Mouse (Mus musculus) testis, adult 2 months (tissue): Measurements from ENCODE around the gene Rplp2. TPM values are rescaled to one million over a fixed set of nuclear protein-coding genes. Genes with fewer than 3 reads are reported as not detected.
"Not testable (repeated sequence)": the region's sequence is repeated elsewhere in the genome, so short reads cannot be mapped to it uniquely, and the experiment has no call there.

Source experiments
- H3K27ac ChIP-seq: fragments of 200-500 bp; 2 replicates; pipeline ENCODE4 v1.5.1; 2012; ENCODE audit warnings: low read depth, low read length; ENCODE audit not compliant: control insufficient read depth, insufficient read depth
- H3K27me3 ChIP-seq: fragments of 200-500 bp; 2 replicates; pipeline ENCODE4 v1.6.1; 2012; ENCODE audit warnings: mild to moderate bottlenecking, low read length, moderate library complexity; ENCODE audit not compliant: control insufficient read depth, insufficient read depth
- H3K36me3 ChIP-seq: fragments of 200-500 bp; 2 replicates; pipeline ENCODE4 v1.6.1; 2012; ENCODE audit warnings: mild to moderate bottlenecking, low read length; ENCODE audit not compliant: control insufficient read depth, insufficient read depth
- H3K4me1 ChIP-seq: fragments of 200-500 bp; 2 replicates; pipeline ENCODE4 v1.6.1; 2012; ENCODE audit warnings: low read length; ENCODE audit not compliant: control insufficient read depth, insufficient read depth
- H3K4me3 ChIP-seq: fragments of 200-500 bp; 2 replicates; pipeline ENCODE4 v1.5.1; 2012; ENCODE audit warnings: low read depth, mild to moderate bottlenecking, low read length, moderate library complexity, mixed read lengths; ENCODE audit not compliant: control insufficient read depth
- CTCF ChIP-seq: fragments of 200-500 bp; IDR thresholded peaks from 2 replicates; pipeline ENCODE4 v1.5.1; 2012; ENCODE audit warnings: low read depth, mild to moderate bottlenecking, inconsistent platforms, low read length, moderate library complexity; ENCODE audit not compliant: control insufficient read depth, insufficient read depth, insufficient replicate concordance
- POLR2A ChIP-seq: fragments of 200-500 bp; IDR thresholded peaks from 2 replicates; pipeline ENCODE4 v1.6.1; 2012; ENCODE audit warnings: low read depth, mild to moderate bottlenecking, inconsistent platforms, low read length, moderate library complexity; ENCODE audit not compliant: control insufficient read depth
- polyA plus RNA-seq: library from polyadenylated mRNA; depleted of rRNA; stranded (reverse); fragments of >200 nt; gene quantifications from 2 replicates; pipeline ENCODE4 v1.2.3, GENCODE M21; 2012; rRNA removed

The Rplp2 gene
- 226 and 309 TPM in 2 replicates for polyA plus RNA-seq

DNA sequence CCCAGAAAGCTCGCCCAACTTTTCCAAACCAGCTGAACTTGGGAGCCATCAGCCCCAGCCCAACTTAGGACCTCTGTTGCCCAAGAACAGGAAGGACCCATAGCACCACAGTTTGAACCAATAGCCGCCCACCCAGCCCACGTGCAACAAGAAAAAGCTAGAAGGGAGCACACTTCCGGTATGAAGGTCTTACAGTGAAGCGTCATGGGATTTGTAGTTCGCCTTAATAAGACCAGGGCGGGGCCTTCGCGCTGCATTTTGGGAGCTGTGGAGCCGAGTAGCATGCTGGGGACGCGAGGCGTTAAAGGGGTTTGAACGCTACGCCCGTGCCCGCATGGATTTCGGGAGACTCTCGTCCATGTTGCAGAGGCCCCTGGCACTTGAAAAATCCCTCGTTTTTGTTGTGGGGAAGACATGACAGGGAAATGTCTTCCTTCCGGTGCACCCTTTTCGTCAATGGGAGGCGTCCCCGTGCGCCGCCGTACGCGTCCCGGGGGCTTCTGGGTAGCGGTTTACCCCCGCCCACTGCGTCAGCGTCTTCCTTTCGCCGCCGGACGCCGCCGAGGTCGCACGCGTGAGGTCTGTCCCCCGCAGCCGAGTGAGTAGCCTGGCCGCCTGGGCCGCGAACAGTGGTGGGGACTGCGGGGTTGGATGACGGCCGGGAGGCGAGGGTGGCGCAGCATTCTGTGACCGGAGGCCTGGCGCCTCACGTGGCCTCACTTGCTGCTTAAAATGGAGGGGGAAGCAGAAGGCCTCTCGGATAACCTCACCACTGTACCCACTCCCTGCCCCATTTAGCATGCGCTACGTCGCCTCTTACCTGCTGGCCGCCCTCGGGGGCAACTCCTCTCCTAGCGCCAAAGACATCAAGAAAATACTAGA, at the start of gene Rplp2:
Gene Rplp2, plus strand, starts transcription at position 261 of the 882 bp plus-strand sequence.
- Histone ChIP-seq H3K27ac (peak within 1 kb of the TSS; percentile 92), H3K36me3 (no peaks in the 10 kb centered on the region), H3K4me1 (peaks cover 12% of the 10 kb centered on the region), H3K27me3 (no peaks in the 10 kb centered on the region), H3K4me3 (peak within 1 kb of the TSS; percentile 93)
- TF ChIP-seq POLR2A (peak; percentile 95), CTCF (no peak)

DNA sequence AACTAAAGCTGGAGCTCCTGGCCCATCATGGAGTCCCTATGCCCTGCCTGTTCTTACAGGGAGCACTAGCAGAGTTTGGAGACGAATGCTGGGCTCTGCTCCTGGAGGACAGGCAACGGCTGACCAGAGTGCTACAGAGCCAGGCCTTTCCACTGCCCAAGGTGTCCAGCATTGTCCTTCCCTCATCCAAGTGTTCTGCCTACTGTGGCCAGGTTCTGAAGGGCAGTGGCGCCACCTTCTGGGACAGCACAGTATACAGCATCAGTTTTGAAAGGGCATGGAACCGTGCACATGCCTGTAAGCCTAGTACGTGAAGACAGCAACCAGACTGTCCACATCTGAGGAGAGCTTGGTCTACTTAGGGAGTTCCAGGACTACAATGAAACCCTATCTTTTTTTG, 43.9 kb upstream of the Rplp2 start:
- TF ChIP-seq POLR2A: no peak
- peak; percentile 90; the same call in 1 of the 2 replicates for TF ChIP-seq CTCF
- H3K27me3 ChIP-seq: no peaks in the 10 kb centered on the region
- no peaks in the 10 kb centered on the region for H3K36me3 ChIP-seq
- H3K4me3 ChIP-seq: no peak overlapping the region
- H3K27ac ChIP-seq: no peak overlapping the region
- H3K4me1 ChIP-seq: no peaks in the 10 kb centered on the region

DNA sequence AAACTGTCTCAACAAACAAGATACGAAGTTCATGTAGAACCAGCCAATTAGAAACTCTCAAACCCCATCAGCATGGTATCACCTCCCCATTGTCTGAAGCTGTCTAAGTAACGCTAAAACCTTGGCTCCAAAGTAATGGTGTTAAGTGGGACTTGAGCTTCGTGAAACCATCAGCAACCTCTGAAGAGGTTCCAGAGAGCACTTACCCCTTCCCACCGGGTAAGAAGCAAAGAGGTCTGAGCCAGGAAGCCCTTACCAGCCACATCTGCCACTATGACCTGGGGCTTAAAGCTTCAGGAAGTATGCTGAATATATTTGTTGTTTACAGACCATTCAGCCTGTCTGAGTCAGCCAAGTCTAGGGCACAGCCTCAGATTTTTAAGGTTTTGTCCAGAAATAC, 41.7 kb upstream of the Rplp2 start:
- Histone ChIP-seq H3K4me1 (no peaks in the 10 kb centered on the region), H3K27me3 (no peaks in the 10 kb centered on the region), H3K4me3 (no peak overlapping the region), H3K27ac (no peak overlapping the region), H3K36me3 (0 out of 2 replicates have a peak, but pooled peaks cover 2% of the 10 kb centered on the region)
- TF ChIP-seq POLR2A: no peak
- no peak for TF ChIP-seq CTCF

DNA sequence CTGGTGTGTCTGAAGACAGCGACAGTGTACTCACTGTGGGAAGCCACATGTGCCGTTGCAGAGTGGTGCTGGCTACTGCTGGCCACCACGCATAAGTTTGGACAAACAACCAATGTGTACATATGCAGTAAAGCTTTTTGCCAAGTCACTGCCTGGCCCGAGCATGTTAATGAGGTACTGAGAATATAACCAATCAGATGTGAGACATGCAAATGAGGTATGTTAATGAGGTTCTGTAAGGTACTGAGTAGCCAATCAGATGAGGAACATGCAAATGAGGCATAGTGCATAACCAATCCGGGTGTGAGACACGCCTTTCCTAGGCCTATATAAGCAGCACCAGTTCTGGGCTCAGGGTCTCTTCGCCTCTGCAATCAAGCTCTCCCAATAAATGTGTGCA, 39.5 kb upstream of the Rplp2 start:
- H3K27me3 ChIP-seq, H3K36me3 ChIP-seq, H3K4me1 ChIP-seq: not testable (repeated sequence)

DNA sequence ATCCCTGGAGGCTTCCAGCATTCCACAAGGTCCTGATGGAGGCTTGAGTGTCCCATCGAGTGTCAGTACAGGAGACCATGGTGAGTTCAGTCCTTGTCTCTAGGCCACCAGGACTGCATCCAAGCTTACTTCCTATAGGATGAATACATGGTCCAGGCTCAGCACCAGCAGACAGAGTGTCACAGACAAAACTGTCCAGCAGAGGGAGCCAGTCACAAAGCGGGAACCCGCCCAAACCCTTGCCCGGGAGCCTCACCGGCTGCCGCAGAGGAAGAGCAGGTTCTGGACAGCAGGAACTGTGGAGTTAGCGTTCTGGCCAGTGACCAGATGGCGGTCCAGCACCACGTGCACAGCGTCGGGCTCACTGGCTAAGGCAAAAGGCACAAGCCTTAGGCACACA, 38.3 kb upstream of the Rplp2 start:
- Histone ChIP-seq H3K27ac (no peak overlapping the region), H3K27me3 (no peaks in the 10 kb centered on the region), H3K4me3 (no peak overlapping the region), H3K4me1 (peaks cover 6% of the 10 kb centered on the region), H3K36me3 (0 out of 2 replicates have a peak, but pooled peaks cover 2% of the 10 kb centered on the region)
- TF ChIP-seq CTCF (peak; percentile 68; the same call in 1 of the 2 replicates), POLR2A (no peak)

More for the DNA sequence above, 39.5 kb upstream of the Rplp2 start:
- H3K4me3 ChIP-seq, H3K27ac ChIP-seq: not testable (repeated sequence)

DNA sequence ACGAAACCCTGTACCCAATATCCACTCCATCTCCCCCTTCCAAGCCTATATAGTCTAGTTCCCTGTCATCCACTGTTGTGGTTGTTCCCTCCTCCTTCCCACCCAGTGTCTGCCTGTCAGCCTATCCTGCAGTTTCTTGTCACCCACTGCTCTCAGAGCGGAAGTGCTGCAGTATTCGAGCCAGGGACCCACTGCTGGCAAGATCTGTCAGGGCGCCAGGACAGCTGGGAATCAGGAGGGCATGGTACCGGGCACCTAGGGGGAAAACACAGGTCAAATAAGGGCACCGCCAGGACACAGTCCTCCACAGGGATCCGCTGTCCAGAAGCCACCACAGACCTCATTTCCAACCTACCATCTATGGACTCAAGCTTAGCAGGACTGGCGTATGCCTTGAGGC, 36.5 kb upstream of the Rplp2 start:
- H3K27ac ChIP-seq: no peak overlapping the region
- no peaks in the 10 kb centered on the region for H3K27me3 ChIP-seq
- peaks cover 9% of the 10 kb centered on the region for H3K4me1 ChIP-seq
- H3K36me3 ChIP-seq: 0 out of 2 replicates have a peak, but pooled peaks cover 2% of the 10 kb centered on the region
- no peak overlapping the region for H3K4me3 ChIP-seq
- no peak for TF ChIP-seq POLR2A
- TF ChIP-seq CTCF: no peak

DNA sequence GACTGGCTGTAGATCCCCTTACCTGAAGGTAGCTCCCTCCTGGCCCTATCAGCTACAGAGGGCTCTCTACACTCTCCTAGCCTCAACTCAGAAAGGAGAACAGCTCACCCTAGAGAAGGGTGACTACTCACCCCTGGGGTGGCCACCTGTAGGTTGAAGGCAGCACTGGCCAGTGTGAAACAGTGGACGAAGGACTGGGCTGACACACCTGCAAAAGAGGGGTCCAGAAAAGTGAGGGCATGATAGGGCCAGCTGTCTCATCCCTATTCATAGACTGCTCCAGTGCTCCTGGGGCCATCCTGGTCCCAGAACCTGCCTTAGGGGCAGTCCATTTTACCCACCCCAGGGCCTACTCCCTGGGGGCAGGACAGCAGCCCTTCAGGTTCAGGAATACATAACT, 35.5 kb upstream of the Rplp2 start:
- Histone ChIP-seq H3K4me3 (no peak overlapping the region), H3K4me1 (peaks cover 9% of the 10 kb centered on the region)

More for the DNA sequence above, 35.5 kb upstream of the Rplp2 start:
- Histone ChIP-seq H3K27me3 (no peaks in the 10 kb centered on the region), H3K27ac (no peak overlapping the region), H3K36me3 (0 out of 2 replicates have a peak, but pooled peaks cover 2% of the 10 kb centered on the region)
- TF ChIP-seq CTCF: no peak
- no peak for TF ChIP-seq POLR2A
